Mouse (Mus musculus): ENCODE data around the gene Cplane1.

GRCm38 (mm10) chr15:8131268-8131667 lies 37.6 kb upstream of the Cplane1 start:
- TF ChIP-seq POLR2A (IDR thresholded peaks at IDR 0.05; ENCODE audit: borderline replicate concordance, low read depth, low read length) (no peak), CTCF (IDR thresholded peaks at IDR 0.05; ENCODE audit: low read depth, low read length) (no peak)

All from bone marrow macrophage, adult 2 months (primary cell).